Mouse (Mus musculus): Measurements from ENCODE around the gene Kcnk10.
"Not testable (repeated sequence)": the region's sequence is repeated elsewhere in the genome, so short reads cannot be mapped to it uniquely, and the experiment has no call there.

DNA sequence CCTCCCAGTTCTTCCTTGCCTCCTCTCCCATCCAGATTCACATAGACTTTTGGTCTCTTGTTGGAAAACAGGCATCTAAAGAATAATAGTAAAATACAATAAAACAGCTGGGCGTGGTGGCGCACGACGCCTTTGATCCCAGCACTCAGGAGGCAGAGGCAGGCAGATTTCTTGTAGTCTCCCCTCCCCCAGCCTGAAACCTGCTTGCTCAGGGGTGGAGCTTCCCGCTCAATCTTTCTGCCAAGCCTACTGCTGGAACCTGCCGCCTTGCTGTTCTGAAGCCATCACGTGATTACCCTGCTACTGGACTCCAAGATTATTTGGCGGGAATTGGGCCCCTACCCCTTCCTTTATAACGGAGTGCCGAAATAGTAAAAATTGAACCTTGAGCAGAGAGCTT is 45.2 kb upstream of the Kcnk10 start:
- not testable (repeated sequence) for TF ChIP-seq CTCF (IDR thresholded peaks at IDR 0.05; ENCODE audit: low read depth, low read length); GATA1 (IDR thresholded peaks at IDR 0.05; ENCODE audit: borderline replicate concordance, low read length); TAL1 (conservative IDR thresholded peaks at IDR 0.05; ENCODE audit: low read depth, low read length); POLR2AphosphoS5 (IDR thresholded peaks at IDR 0.05; ENCODE audit: insufficient replicate concordance, low read depth, low read length); GATA2 (IDR thresholded peaks at IDR 0.05; ENCODE audit: borderline replicate concordance, low read depth, low read length)

All from G1E (cell line).